Mouse (Mus musculus): ENCODE results near the gene Clip1.

The Clip1 gene

DNA sequence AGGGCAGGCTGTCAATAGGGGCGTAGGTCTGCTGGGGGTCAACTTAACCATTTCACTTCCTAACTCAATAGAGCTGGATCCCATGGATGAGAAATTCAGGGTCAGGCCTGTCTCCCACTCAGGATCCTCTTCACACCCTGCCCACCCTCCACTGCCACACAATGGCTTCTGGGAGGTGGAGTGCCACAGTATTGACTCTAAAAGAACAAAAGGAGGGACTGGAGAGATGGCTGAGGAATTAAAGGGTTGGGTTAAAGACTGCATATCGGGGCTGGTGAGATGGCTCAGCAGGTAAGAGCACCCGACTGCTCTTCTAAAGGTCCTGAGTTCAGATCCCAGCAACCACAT, 13.0 kb downstream of the Clip1 start:
- DNase-seq (ENCODE audit: extremely low spot score, low read depth, low spot score): no peak

DNA sequence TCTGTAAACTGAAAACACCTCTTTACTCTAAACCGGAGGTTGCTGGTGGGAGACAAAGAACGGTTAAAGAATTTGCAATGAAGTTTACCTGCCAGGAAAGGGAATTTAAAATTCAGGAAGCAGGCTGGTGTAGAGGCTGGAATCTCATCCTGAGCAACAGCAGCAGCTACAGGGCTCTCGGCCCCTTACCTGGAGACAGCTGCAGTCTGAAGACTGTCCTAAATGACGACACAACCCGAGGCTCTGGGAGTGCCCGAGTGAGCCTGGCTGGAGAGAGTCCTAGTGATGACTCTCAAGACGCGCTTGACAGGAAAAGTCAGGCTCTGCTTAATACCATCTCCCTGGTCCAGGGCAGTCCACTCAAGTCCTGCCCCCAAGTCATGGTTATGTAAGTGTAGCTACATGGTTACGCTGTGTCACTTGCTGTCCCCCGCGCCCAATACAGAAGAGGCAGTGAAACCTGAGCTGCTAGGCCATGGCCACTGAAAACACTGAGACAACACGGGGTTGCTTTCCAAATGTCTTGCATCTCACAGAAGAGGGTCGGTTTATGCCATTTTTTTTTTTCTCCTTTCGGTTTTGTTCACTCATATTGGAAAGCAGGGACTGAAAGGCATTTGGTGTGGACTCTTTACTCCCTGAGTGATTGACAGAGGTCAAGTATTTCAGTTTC, 13.5 kb downstream of the Clip1 start:
- no peak for DNase-seq (ENCODE audit: extremely low spot score, low read depth, low spot score)

DNA sequence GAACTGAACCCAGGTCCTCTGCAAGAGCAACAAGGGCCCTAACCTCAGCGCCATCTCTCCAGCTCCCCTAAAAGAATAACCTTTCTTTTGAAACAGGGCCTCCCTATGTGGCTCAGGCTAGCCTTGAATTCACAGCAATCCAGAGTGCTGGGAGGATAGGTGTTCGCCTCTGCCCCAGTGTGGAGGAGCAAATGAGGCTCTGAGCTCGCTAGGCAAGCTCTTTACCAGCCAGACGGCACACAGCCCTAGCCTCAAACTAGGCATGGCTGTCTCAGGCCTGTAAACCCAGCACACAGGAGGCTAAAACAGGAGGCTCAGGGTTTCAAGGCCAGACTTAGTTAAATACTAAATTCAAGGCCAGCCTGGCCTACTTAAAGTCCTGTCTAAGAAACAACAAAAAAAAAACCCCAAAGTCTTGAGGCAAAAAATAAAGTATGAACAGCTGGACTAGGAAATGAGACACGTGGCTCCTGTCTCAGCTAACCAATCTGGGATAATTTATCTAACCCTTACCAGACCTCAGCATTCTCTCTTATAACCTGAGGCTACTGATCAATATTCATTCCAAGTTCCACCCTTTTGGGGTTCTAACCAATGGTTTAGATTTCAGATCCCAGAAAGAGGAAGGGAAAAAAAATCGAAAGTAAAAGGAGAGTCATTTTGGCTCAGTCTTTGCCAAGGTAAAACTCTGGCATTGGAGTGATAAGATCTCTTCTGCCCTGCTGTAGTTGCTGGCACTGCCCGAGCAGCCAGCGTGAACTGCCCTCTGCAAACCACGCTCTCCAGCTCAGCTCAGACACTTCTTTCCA, 14.2 kb downstream of the Clip1 start:
- DNase-seq (ENCODE audit: extremely low spot score, low read depth, low spot score): no peak

DNA sequence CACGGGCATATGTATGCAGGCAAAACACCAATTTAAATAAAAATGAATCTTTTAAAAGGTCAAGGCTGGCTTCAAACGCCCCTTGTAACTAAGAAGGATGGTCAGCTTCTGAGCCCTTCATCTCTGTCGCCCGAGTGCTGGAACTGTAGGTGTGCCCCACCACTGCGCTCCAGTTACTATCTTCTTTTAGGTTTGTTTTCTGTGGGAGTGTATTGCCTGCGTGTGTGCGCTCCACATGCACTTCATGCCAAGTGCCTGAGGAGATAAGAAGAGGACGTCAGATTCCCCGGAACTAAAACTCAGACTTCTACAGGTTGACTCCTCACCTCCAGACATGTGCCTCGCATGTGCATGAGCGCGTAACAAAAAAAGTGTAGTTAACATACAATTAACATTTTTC, 16.5 kb downstream of the Clip1 start:
- DNase-seq (ENCODE audit: extremely low spot score, low read depth, low spot score): no peak

DNA sequence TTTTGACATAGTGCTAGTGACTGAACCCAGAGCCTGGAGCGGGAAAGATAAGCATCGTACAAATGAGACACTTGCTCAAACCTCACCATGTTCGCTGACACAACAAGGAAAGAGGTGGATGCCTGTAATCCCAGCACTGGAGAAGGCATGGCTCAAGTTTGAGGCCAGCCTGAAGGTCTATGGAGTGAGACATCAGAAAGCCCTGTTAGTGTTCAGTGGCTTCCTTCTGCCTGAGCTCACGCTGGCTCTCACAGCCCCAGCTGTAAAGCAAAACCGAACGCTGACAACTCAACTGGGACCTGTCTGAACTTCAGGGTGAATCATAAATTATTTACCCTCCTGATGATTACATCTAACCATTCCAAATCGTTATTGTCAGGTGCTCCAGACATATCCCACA, 18.5 kb downstream of the Clip1 start:
- DNase-seq (ENCODE audit: extremely low spot score, low read depth, low spot score): no peak

DNA sequence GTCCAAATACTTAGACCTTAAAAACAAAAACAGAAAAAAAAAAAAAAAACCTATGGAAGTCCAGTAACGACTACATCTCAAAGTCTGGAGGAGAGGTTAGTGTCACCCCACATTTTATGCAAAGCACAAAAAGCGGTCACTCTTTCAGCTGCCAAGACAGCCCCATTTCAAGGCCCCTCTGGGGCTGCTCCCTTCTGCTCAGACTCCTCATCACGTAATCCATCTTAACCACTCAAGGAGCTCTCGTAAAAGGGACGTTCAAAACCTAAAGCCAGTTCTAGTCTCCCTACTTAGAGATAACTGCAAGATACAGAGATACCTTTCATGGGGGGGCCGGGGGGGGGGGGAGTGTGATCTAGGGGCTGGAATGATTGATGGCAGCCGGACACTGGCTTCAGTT, 20.1 kb downstream of the Clip1 start:
- no peak for DNase-seq (ENCODE audit: extremely low spot score, low read depth, low spot score)

DNA sequence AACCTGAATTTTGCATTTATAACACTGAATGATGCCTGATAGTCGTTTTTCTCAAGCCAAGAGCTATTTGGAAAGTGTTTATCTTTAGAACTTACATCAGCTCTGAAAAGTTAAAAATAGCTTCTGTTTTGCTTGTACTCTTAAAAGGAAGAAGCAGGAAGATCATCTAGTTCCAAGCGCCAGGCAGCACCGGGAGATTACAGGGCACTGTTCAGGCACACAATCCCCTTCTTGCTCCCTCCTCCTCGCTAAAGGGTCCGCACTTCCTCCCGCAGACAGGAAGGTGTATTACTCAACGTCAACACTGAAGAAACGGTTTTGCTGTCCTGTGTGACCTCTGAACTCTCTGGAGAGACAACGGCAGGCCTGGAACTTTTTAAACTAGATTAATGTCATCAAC, 22.4 kb downstream of the Clip1 start:
- DNase-seq (ENCODE audit: extremely low spot score, low read depth, low spot score): no peak

DNA sequence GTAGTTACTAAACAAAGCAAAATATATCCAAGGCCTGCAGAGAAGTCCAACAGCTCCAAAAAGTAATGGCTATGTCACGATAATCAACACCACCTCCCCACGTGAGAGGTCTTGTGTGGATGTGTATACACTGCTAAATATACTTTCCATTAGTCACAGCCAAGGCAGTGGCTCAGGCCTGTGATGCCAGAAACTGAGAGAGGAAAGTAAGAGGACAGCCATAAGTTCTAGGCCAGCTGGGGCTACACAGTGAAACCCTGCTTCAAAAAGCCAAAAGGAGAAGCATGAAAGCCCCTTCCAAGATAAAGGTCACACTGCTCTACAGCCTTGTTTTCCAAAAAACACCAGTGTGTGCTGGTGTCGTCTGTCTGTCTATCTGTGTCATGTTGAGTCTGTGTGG, 22.8 kb downstream of the Clip1 start:
- no peak for DNase-seq (ENCODE audit: extremely low spot score, low read depth, low spot score)

DNA sequence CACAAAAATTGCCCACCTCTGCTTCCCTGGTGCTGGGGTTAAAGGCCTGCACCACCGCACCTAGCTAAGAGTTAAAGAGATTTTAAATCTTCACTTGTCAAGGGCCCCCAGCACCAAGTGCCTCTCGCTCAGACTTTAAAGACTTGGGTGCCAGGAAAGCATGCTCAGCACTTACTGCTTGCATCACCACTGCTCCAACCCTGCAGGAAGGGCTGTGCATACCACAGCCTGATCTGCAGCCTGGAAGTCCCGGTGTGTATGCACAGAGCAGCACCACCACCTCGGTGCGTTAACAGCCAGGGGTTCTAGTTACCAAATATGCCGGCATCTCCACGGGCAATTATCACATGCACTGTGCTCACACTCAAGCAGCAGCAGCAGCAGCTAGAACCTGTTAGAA, 26.8 kb downstream of the Clip1 start:
- DNase-seq (ENCODE audit: extremely low spot score, low read depth, low spot score): no peak

DNA sequence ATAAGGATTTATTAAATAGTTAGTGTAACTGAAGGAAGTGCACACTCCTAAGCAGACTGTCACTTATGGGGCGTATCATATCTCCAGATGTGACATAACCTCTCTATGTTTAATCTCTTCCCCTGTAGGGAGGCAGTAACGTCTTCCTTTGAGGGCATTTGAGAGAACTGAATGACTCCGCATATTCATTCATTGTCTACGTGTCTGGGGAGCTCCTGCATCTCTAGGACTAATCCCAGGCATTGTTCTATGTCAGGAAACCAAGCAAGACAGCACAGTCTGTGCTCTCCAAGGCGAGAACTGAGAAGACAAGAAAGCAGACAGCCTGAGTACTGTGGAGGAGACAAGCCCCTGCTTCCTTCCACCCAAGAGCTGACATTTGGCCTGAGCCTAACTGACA, 29.5 kb downstream of the Clip1 start:
- DNase-seq (ENCODE audit: extremely low spot score, low read depth, low spot score): no peak

DNA sequence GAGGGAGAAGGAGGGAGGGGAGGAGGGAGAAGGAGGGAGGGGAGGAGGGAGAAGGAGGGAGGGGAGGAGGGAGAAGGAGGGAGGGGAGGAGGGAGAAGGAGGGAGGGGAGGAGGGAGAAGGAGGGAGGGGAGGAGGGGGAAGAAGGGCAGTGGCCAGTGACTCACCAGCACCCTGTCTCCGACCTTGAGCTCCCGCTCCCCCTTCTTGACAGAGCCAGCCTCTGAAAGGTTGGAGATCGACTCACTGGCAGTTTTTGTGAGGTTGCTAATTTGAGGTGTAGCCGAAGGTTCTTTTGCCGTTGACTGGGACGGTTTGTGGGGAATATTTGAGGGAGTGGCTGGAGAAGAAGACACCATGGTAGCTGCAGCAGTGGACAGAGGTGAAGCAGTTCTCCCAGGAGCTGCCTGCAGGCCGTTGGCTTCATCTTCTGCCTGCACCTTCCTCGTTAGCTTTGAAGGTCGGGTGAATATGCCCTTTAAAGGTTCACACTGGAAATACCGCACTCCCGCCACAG, 31.1 kb downstream of the Clip1 start:
- no peak for DNase-seq (ENCODE audit: extremely low spot score, low read depth, low spot score)

DNA sequence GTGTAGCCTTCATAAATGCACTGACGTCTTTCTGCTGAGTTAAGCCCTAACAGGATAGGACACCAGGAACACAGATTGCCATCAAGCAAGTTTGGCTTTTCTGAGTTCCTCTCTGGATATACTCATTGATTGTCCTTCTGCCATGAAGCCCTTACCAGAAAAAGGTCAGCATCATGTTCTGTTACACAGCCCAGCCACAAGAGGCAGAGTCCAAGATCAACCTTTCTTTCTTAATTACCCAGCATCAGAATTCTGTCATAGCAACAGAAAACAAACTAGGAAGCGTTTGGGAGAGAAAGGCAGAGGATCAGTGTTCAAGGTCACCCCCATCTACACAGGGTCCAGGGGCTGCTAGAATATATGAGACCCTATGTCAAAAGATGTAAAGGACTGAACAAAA, 33.6 kb downstream of the Clip1 start:
- DNase-seq (ENCODE audit: extremely low spot score, low read depth, low spot score): no peak

DNA sequence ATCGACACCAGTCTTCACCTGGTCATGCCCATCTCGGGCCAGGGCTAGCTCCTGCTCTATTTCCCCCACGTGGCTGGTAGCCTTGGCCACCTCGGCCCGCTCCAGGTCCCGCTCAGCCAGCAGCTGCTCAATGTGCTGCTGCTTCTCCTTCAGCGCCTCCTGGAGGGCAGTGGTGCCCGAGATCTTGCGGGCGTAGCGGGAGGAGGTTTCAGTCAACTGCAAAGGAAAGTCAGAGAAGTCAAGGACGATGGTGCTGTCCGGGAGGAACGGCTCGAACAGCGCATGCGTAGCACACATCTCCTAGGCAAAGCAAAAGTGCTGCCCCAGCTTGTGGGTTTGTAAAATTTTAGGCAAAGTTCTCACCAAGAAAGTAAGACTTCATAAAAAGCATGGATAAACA, 42.0 kb downstream of the Clip1 start:
- DNase-seq (ENCODE audit: extremely low spot score, low read depth, low spot score): no peak

DNA sequence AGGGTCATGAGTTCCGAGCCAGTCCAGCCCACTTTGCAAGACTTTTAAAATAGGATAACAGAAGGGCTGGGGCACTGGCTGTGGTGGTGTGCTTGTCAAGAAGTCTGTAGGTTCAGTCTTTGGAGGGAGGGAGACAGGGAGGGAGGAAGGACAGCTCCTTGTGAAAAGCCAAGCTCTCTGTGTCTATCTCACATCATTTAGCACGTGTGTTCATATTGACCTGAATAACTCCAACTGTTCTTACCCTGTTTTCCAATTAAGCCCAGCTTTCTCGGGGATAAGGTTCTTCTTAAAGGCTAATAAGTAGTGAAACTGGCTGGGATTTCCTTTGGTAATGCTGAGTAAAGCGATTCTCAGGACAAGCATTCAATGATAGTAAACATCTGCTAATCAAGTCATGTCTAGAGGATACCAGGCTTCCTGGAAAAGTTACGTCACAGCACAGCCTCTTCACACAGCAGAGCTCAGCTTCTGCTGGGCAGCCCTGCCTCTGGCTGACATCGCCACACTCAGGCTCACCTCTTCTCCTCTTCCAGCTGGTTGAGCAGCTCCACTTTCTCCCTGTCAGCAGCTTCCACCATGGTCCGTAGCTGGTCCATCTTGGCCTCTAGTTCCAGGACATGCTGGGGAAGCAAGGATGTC, 43.0 kb downstream of the Clip1 start:
- no peak for DNase-seq (ENCODE audit: extremely low spot score, low read depth, low spot score)

DNA sequence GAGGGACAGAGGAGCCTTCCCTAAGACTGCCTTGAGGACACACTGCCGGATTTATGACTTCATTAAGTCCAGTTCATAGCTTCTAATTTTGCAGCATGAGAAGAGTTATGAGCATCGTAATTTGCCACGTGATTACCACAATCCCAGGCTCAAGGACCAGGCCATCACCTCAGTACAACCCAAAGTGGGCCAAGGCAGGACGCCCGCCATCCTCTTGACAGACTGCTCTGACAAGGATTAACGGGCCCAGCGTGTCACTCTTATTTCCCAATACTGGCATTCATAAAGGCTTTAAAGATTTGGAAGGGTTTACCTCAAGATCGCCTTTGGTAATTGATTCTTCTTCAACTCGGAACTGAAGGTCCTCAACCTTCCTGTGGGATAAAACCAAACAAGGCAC, 44.2 kb downstream of the Clip1 start:
- no peak for DNase-seq (ENCODE audit: extremely low spot score, low read depth, low spot score)

DNA sequence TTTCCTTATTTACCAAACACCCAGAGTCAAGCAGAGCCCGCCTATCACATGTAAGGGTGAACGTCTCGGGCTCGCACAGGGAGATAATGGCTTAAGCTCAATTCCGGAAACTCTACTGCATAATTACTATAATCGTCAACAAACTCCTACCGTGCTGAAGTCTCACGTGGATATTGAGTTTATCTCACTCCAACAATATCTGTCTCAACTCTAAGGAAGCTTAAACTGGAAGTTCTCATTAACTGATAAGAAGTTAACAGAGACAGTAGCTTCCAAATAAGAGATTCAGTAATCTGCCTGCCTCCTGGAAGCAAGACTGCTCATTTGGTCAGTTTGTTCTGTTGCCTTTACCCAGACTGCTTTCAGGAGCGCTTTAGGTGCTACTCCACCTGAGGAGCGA, 53.2 kb downstream of the Clip1 start:
- DNase-seq (ENCODE audit: extremely low spot score, low read depth, low spot score): no peak

DNA sequence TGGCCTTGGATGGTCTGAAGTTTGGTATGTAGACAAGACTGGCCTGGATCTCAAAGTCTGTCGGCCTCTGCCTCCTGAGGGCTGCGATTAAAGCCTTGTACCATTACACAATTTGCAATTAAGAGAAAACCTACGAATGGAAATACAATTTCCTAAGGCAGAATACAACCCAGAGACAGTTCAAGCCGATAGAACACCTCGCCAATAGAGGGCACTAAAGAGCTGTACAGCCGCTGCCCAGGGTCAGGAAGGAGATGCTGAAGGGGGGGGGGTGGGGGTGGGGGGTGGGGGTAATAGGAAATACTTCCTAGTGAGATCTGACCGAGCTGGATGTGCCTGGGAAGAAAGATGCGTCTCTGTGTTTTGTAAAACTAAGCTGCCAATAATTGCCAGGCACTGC, 57.8 kb downstream of the Clip1 start:
- DNase-seq (ENCODE audit: extremely low spot score, low read depth, low spot score): no peak

DNA sequence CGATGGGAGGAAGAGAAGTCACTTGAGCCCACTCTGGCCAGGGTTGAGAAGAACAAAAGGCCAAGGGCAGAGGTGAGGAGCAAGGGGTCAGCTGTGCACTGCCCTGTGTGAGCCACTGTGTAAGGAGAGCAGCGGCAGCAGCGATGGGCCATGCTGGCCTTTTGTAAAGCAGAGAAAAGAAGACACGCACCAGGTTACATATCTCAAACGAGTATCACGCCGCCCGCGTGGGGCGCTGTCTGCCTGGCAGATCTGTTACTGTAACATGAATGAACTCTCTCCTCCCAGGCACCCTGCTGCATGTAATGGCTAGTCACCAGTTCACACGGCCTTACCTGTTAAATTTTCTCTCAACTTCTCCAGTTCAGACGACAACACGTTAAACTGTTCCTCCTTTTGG, 62.0 kb downstream of the Clip1 start:
- no peak for DNase-seq (ENCODE audit: extremely low spot score, low read depth, low spot score)

DNA sequence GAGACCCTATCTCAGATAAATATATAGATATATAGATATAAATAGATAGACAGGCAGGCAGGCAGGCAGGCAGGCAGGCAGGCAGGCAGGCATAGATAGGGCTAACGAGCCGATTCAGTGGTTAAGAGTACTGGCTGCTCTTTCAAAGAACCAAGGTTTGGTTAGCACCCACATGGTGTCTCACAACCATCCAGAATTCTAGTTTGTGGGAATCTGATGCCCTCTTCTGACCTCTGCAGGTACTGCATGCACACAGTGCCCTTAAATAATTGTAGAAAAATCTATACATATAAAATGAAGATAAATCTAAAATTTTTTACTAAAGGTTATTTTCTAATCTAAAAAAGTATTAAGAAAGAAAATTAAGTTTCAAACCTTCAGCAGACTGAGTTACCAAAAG, 65.9 kb downstream of the Clip1 start:
- no peak for DNase-seq (ENCODE audit: extremely low spot score, low read depth, low spot score)

DNA sequence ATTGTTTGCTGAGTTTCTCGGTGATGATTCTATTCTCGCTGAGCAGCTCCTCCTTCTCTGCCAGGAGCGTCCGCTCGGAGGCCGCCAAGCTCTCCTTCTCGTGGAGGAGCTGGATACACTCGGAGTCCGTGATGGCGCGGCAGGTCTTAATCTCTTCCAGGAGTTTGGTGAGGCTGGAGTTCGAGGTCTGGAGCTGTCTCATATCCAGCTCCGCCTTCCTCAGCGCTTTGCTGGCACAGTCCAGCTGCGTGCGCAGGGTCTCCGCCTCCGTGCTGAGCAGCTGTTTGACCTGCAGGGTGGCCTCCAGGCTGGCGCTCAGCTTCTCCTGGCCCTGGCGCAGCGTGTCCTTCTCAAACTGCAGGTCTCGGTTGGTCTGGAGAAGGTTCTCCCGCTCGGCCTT, 70.2 kb downstream of the Clip1 start:
- DNase-seq (ENCODE audit: extremely low spot score, low read depth, low spot score): no peak

DNA sequence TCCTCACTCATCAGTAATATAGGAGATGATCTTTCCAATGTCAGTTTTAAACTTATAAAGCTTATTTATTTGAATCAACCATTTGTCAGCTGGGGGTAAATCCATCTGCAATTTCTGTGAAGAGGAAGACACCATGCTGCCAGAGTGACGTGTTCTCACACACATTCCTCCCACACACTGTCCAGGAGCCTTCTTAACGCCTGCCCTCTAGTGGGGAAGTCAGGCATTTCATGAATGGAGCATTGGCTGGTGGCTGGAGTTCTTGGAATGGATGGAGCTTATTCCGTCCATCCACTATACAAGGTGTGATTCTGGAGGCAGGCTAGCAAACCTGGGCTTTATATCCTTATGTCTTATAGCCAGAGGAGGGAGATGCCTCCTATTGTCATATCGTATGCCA, 74.6 kb downstream of the Clip1 start:
- DNase-seq (ENCODE audit: extremely low spot score, low read depth, low spot score): peak; percentile 37

DNA sequence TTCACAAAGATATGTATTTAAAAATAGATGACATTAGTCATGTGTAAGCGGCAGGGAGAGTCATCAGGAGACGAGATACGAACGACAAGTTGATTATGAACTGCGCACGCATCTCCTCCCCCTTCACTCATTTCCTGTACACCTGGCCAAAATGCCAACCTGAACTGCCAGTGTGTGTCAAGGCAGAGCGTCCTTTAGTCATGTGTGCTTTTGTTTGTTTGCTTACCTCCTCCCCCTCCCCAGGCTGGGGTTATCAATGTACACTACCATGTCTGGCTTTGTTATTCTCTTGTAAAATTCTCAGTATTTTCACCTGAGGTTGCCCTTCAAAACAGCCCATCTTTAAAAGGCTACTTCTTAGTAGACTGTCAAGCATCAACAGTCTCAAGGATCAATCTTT, 75.0 kb downstream of the Clip1 start:
- no peak for DNase-seq (ENCODE audit: extremely low spot score, low read depth, low spot score)

Measured in hindlimb bud, embryonic 11.5 days (tissue).